Mouse (Mus musculus): ENCODE results near the gene Depdc1b.
A peak's percentile ranks its signal among the peaks of the same experiment; 100 is the strongest.

Depdc1b gene

DNA sequence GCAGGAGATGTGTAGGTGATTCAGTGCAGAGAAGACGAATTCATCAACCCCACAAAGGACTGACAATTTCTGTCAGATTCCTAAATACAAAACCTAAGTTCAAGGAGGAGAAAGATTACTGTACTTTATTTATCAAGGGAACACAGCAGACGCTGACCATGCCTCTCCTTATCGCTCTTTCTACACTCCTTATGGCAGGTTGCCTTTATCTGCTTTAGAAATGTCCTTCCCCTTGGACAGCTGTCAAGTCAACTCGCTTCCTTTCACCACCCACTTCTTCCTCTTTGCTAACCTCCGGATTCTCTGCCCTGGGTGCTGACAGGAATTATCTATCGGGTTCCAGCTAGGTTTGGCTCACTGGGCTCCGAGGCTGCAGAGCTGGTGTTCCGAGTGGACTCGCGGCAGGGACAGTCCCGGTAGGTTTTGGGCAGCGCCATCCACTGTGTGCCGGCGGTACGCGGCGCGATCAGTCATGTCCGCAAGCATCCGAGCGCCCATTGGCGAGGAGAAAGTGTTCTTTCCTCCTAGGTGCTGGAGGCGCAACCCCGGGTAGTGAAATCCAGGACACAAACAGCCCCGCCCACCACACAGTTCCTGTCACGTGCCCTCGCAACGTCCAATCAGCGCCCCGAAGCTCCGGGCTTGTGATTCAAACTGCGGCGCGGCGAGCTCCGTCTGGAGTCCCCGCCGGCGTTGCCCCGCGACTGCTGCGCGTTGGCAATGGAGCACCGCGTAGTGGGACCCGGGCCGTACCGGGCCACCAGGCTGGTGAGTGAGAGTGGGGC is at the start of gene Depdc1b:
Gene Depdc1b, plus strand, starts transcription at position 631 of the 785 bp plus-strand sequence.
- no peaks in the 10 kb centered on the region for H3K9me3 ChIP-seq (ENCODE audit: low read length)
- peaks cover 7% of the 10 kb centered on the region; the same call in 1 of the 2 replicates for H3K36me3 ChIP-seq (ENCODE audit: insufficient read depth, low read length)
- peaks cover 14% of the 10 kb centered on the region for H3K27me3 ChIP-seq (ENCODE audit: insufficient read depth, low read length)
- H3K4me1 ChIP-seq (replicated peaks; ENCODE audit: low read depth, low read length): peaks cover 34% of the 10 kb centered on the region
- TF ChIP-seq NANOG (IDR thresholded peaks at IDR 0.05; ENCODE audit: borderline replicate concordance, low read length) (no peak), CTCF (conservative IDR thresholded peaks at IDR 0.05; ENCODE audit: low read length) (no peak), POU5F1 (IDR thresholded peaks at IDR 0.05; ENCODE audit: borderline replicate concordance, low read length) (no peak)
- peak within 1 kb of the TSS; percentile 97 for H3K4me3 ChIP-seq (replicated peaks; ENCODE audit: low read length)

DNA sequence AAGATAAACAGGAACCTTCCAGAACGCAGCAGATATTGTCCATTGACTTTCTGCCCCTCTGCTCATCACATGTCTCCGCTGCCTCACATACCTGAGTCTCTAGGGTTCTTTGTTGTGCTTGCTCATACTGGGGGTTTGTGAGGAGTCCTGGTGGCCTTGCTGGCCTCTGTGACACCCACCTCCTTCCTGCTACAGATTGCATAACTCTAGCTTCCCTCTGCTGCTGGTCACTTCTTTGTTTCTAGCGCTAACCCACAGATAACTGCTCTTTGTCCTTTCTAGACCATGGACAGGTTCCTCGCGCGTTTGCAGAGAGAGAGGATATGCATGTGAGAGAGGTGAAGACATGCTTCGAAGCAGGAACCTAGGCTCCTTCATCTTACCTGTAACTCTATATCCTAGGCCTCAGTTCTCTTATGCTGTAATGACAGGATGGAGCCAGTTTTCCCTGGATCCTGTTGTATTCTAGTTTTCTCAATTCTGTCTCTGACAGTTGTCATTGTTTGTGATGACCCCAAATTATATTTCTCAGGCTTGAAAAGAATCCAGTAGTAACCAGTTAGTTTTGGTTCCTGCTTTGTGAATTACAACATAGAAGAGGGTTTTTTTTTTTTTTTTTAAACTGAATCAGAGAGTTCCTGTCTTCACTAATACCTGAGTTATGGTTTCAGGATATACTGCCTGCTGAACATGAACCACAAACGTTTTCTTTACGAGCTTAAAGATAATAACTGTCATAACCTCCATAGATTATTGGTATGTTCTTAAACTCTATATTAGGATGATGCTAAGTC is 48.1 kb upstream of the Depdc1b start:
- no peaks in the 10 kb centered on the region for H3K27me3 ChIP-seq (ENCODE audit: insufficient read depth, low read length)
- no peak overlapping the region for H3K4me3 ChIP-seq (replicated peaks; ENCODE audit: low read length)
- peaks cover 2% of the 10 kb centered on the region for H3K4me1 ChIP-seq (replicated peaks; ENCODE audit: low read depth, low read length)
- H3K9me3 ChIP-seq (ENCODE audit: low read length): no peaks in the 10 kb centered on the region
- TF ChIP-seq CTCF (conservative IDR thresholded peaks at IDR 0.05; ENCODE audit: low read length) (no peak), NANOG (IDR thresholded peaks at IDR 0.05; ENCODE audit: borderline replicate concordance, low read length) (no peak), POU5F1 (IDR thresholded peaks at IDR 0.05; ENCODE audit: borderline replicate concordance, low read length) (no peak)
- no peaks in the 10 kb centered on the region for H3K36me3 ChIP-seq (ENCODE audit: insufficient read depth, low read length)

DNA sequence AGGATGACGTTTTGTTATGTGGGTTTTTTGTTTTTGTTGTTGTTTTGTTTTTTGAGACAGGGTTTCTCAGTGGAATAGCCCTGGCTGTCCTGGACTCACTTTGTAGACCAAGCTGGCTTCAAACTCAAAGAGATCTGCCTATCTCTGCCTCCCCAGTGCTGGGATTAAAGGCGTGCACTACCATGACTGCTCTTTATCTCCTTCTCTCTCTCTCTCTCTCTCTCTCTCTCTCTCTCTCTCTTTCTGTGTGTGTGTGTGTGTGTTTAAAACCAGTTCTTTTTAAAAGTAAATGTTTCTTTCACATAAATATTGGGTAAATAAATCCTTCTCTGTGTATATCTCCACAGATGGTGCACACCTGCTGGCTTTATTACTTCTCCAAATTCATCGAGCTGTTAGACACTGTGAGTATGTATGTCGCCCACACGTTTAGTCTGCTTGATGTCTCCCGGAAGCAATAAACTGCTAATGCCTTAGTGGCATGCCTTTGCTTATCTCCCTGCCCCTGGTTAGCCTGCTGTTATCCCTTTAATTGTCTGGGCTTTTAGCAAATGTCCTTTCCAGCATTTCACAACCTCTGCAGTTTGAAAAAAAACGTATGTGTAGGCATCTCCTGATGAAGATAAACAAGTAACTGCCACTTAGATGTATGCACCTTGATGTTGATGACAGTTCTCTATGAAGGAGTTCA is 44.5 kb upstream of the Depdc1b start:
- H3K4me3 ChIP-seq (replicated peaks; ENCODE audit: low read length): no peak overlapping the region
- no peaks in the 10 kb centered on the region for H3K9me3 ChIP-seq (ENCODE audit: low read length)
- no peaks in the 10 kb centered on the region for H3K27me3 ChIP-seq (ENCODE audit: insufficient read depth, low read length)
- H3K36me3 ChIP-seq (ENCODE audit: insufficient read depth, low read length): no peaks in the 10 kb centered on the region
- peaks cover 8% of the 10 kb centered on the region for H3K4me1 ChIP-seq (replicated peaks; ENCODE audit: low read depth, low read length)
- TF ChIP-seq CTCF (conservative IDR thresholded peaks at IDR 0.05; ENCODE audit: low read length) (no peak), POU5F1 (IDR thresholded peaks at IDR 0.05; ENCODE audit: borderline replicate concordance, low read length) (no peak), NANOG (IDR thresholded peaks at IDR 0.05; ENCODE audit: borderline replicate concordance, low read length) (no peak)

DNA sequence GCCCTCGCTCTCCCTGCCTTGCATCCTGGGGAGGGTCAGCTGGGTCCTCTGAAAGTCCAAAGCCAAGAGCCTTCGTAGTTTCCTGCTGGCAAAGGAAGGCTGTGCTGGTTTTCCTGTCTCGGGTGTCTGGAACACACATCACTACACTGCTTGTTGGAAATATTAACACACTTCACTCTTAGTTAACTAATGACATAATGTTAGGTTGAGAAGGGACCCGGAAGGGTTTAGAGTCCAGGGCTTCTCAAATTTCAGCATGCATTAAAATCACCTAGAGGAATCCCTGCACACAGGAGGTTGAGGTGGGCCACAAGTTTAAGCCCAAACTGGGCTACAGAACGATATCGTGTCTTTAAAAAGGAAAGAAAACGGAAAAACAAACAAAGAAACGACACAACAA is 43.8 kb upstream of the Depdc1b start:
- no peaks in the 10 kb centered on the region for H3K36me3 ChIP-seq (ENCODE audit: insufficient read depth, low read length)
- no peak for TF ChIP-seq POU5F1 (IDR thresholded peaks at IDR 0.05; ENCODE audit: borderline replicate concordance, low read length)
- TF ChIP-seq CTCF (conservative IDR thresholded peaks at IDR 0.05; ENCODE audit: low read length): no peak
- TF ChIP-seq NANOG (IDR thresholded peaks at IDR 0.05; ENCODE audit: borderline replicate concordance, low read length): no peak
- no peak overlapping the region for H3K4me3 ChIP-seq (replicated peaks; ENCODE audit: low read length)

DNA sequence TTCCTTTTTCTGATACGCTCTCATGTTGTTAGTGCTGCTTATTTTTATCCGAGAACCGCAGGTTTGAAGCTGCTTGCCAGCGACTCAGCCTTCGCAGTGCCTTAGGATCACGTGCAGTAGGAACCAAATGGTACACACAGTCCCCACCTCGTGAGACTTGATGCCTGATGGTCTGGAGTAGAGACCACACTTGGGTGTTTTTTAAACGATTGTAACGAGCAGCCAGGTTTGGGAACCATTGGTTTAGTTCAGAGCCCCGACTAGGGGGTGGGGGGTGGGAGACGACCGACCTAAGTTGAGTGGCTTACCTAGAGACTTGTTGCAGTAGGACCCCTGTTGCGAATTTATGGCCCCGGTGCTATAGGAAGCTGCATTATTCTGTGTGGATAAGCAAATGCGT is 43.1 kb upstream of the Depdc1b start:
- no peak for TF ChIP-seq NANOG (IDR thresholded peaks at IDR 0.05; ENCODE audit: borderline replicate concordance, low read length)
- TF ChIP-seq POU5F1 (IDR thresholded peaks at IDR 0.05; ENCODE audit: borderline replicate concordance, low read length): no peak
- no peak for TF ChIP-seq CTCF (conservative IDR thresholded peaks at IDR 0.05; ENCODE audit: low read length)

More for the DNA sequence above, 43.8 kb upstream of the Depdc1b start:
- no peaks in the 10 kb centered on the region for H3K9me3 ChIP-seq (ENCODE audit: low read length)
- H3K4me1 ChIP-seq (replicated peaks; ENCODE audit: low read depth, low read length): peaks cover 8% of the 10 kb centered on the region
- no peaks in the 10 kb centered on the region for H3K27me3 ChIP-seq (ENCODE audit: insufficient read depth, low read length)

DNA sequence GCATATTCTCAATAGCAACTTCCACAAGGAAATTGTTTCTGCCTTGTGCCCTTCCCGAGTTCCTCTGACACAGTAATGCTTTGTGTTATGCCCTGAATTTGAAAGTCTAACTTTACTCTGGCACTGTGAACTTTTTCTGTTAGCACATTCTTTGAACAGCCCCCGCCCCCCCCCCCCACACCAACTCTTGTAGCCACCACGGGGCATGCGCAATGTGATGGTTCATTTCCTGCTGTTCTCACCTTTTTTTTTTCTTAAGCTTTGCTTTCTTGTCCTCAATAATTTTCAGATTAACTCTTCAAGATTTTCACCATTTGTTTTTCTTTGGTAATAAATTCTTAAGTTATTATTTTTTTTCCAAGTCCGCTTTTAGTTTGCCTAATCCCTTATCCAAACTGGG is 42.7 kb upstream of the Depdc1b start:
- peaks cover 8% of the 10 kb centered on the region for H3K4me1 ChIP-seq (replicated peaks; ENCODE audit: low read depth, low read length)

More for the DNA sequence above, 43.1 kb upstream of the Depdc1b start:
- Histone ChIP-seq H3K4me3 (replicated peaks; ENCODE audit: low read length) (no peak overlapping the region), H3K4me1 (replicated peaks; ENCODE audit: low read depth, low read length) (peaks cover 8% of the 10 kb centered on the region), H3K9me3 (ENCODE audit: low read length) (no peaks in the 10 kb centered on the region), H3K36me3 (ENCODE audit: insufficient read depth, low read length) (no peaks in the 10 kb centered on the region), H3K27me3 (ENCODE audit: insufficient read depth, low read length) (no peaks in the 10 kb centered on the region)

DNA sequence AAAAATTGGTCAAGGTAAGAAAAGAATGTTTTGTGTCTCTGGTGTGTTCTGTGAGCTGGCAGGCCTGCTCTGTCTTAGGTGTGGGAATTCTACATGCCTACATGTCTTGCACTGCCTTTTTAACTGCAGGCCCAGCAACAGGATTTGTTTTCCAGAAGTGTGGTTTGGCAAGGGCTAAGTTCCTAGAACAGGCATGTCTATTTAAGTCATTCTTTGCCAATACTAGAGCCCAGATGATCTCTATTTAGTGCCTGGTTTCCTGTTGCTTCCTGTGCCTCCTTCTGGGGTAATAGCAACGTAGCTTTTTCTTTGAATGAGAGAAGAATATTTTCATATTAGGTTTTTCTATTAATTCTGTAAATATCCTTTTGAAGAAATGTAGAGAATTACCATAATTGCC is 39.6 kb upstream of the Depdc1b start:
- H3K9me3 ChIP-seq (ENCODE audit: low read length): no peaks in the 10 kb centered on the region
- H3K4me1 ChIP-seq (replicated peaks; ENCODE audit: low read depth, low read length): peaks cover 19% of the 10 kb centered on the region
- TF ChIP-seq CTCF (conservative IDR thresholded peaks at IDR 0.05; ENCODE audit: low read length) (no peak), NANOG (IDR thresholded peaks at IDR 0.05; ENCODE audit: borderline replicate concordance, low read length) (no peak)
- H3K27me3 ChIP-seq (ENCODE audit: insufficient read depth, low read length): no peaks in the 10 kb centered on the region
- H3K4me3 ChIP-seq (replicated peaks; ENCODE audit: low read length): no peak overlapping the region
- H3K36me3 ChIP-seq (ENCODE audit: insufficient read depth, low read length): no peaks in the 10 kb centered on the region

More for the DNA sequence above, 42.7 kb upstream of the Depdc1b start:
- H3K27me3 ChIP-seq (ENCODE audit: insufficient read depth, low read length): no peaks in the 10 kb centered on the region
- TF ChIP-seq CTCF (conservative IDR thresholded peaks at IDR 0.05; ENCODE audit: low read length) (no peak), POU5F1 (IDR thresholded peaks at IDR 0.05; ENCODE audit: borderline replicate concordance, low read length) (no peak), NANOG (IDR thresholded peaks at IDR 0.05; ENCODE audit: borderline replicate concordance, low read length) (no peak)
- H3K9me3 ChIP-seq (ENCODE audit: low read length): no peaks in the 10 kb centered on the region
- H3K4me3 ChIP-seq (replicated peaks; ENCODE audit: low read length): no peak overlapping the region
- no peaks in the 10 kb centered on the region for H3K36me3 ChIP-seq (ENCODE audit: insufficient read depth, low read length)

DNA sequence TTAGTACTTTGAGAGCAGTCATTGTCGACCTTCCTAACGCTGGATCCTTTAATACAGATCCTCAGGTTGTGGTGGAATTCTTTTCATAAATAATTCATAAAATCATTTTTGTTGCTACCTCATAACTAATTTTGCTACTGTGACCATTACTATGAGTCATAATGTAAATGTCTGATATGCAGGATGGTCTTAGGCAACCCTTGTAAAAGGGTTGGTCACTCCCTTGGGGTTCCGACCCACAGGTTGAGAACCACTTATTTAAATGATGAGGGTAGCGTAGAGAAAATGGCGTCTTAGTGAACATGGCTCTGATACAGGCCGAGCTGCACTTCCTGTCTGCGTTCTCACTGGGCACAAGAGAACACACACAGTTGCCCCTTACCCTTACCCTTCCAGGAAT is 38.8 kb upstream of the Depdc1b start:
- H3K9me3 ChIP-seq (ENCODE audit: low read length): no peaks in the 10 kb centered on the region
- TF ChIP-seq NANOG (IDR thresholded peaks at IDR 0.05; ENCODE audit: borderline replicate concordance, low read length) (no peak), POU5F1 (IDR thresholded peaks at IDR 0.05; ENCODE audit: borderline replicate concordance, low read length) (no peak), CTCF (conservative IDR thresholded peaks at IDR 0.05; ENCODE audit: low read length) (no peak)
- peaks cover 22% of the 10 kb centered on the region for H3K4me1 ChIP-seq (replicated peaks; ENCODE audit: low read depth, low read length)
- no peaks in the 10 kb centered on the region for H3K27me3 ChIP-seq (ENCODE audit: insufficient read depth, low read length)
- no peaks in the 10 kb centered on the region for H3K36me3 ChIP-seq (ENCODE audit: insufficient read depth, low read length)
- no peak overlapping the region for H3K4me3 ChIP-seq (replicated peaks; ENCODE audit: low read length)
